17 mouse cellular contexts compared by ENCODE assay signal in genomic region chr10:84711940-84712339, GRCm38 (mm10). TPM values are rescaled to one million over a fixed set of nuclear protein-coding genes. Genes with fewer than 3 reads are reported as not detected.
DNase-seq lines count a peak whose midpoint lies in the region; ATAC-seq and TF ChIP-seq lines count a peak whose summit lies in the region.
"Had no signal": no experiment of that assay in that cellular context is flagged by ENCODE, and none has a peak within 500 bp of the region (broad histone marks: within the 10 kb centered on the region; RNA-seq: fewer than 3 reads in every experiment).

No protein-coding gene starts in this region.

- H3K9me3 ChIP-seq in heart, embryonic 13.5 days, result no peaks in the 10 kb centered on the region
- no peaks in the 10 kb centered on the region for H3K9me3 ChIP-seq in lung, embryonic 14.5 days (ENCODE audit: low read depth, low read length)
- H3K9me3 ChIP-seq in hindbrain, postnatal 0 days (ENCODE audit: low read length), result no peaks in the 10 kb centered on the region
- H3K9me3 ChIP-seq in neural tube, embryonic 13.5 days, result no peaks in the 10 kb centered on the region
- H3K9me3 ChIP-seq: G1E; heart, embryonic 12.5 days had no signal

- 52% methylated on average over 5 of the region's 5 CpGs for WGBS in heart, embryonic 13.5 days
- 58% methylated on average over 5 of the region's 5 CpGs for WGBS in lung, embryonic 14.5 days
- WGBS in hindbrain, postnatal 0 days, result 34% methylated on average over 5 of the region's 5 CpGs
- WGBS in neural tube, embryonic 13.5 days, result 33% methylated on average over 5 of the region's 5 CpGs

- no peak overlapping the region for H3K4me2 ChIP-seq in heart, embryonic 13.5 days
- no peak overlapping the region for H3K4me2 ChIP-seq in lung, embryonic 14.5 days
- 0 out of 2 replicates have a peak overlapping the region, but pooled peaks have one; percentile 0 for H3K4me2 ChIP-seq in hindbrain, postnatal 0 days (ENCODE audit: low read depth, low read length)
- H3K4me2 ChIP-seq in neural tube, embryonic 13.5 days, result peak overlapping the region; percentile 18; the same call in 1 of the 2 replicates
- H3K4me2 ChIP-seq: heart, embryonic 12.5 days had no signal

- TF ChIP-seq CTCF in lung, embryonic 14.5 days (IDR thresholded peaks at IDR 0.05; ENCODE audit: low read depth), result peak; percentile 36; the same call in 1 of the 2 replicates
- peak; percentile 61 for TF ChIP-seq CTCF in hindbrain, postnatal 0 days (IDR thresholded peaks at IDR 0.05; ENCODE audit: low read depth)

- H3K4me3 ChIP-seq in heart, embryonic 13.5 days, result no peak overlapping the region
- H3K4me3 ChIP-seq in lung, embryonic 14.5 days (ENCODE audit: low read depth, low read length), result no peak overlapping the region
- H3K4me3 ChIP-seq in hindbrain, postnatal 0 days (ENCODE audit: low read length), result no peak overlapping the region
- no peak overlapping the region for H3K4me3 ChIP-seq in neural tube, embryonic 13.5 days
- H3K4me3 ChIP-seq: gastrocnemius, adult 2 months; heart, embryonic 12.5 days had no signal

- H3K36me3 ChIP-seq in heart, embryonic 13.5 days, result peaks cover 38% of the 10 kb centered on the region
- H3K36me3 ChIP-seq in lung, embryonic 14.5 days (ENCODE audit: insufficient read depth), result peaks cover 20% of the 10 kb centered on the region
- H3K36me3 ChIP-seq in hindbrain, postnatal 0 days (ENCODE audit: insufficient read depth, low read length), result peaks cover 8% of the 10 kb centered on the region; the same call in 1 of the 2 replicates
- peaks cover 18% of the 10 kb centered on the region for H3K36me3 ChIP-seq in neural tube, embryonic 13.5 days

- DNase-seq in heart, adult 8-10 months (ENCODE audit: low spot score), result no peak
- peak; percentile 28 for DNase-seq in lung, embryonic 14.5 days
- no peak for DNase-seq in lung, postnatal 10 days
- DNase-seq in hindbrain, postnatal 0 days (ENCODE audit: low spot score), result peak; percentile 57
- DNase-seq in thymus, adult 18-20 months, result no peak
- no peak for DNase-seq in urinary bladder, postnatal 14 days (ENCODE audit: low spot score)
- DNase-seq: cerebellum, adult 2 months; gastrocnemius, adult 2 months; layer of hippocampus, adult 9-11 months; thymus, postnatal 4 days had no signal

- H3K27ac ChIP-seq in heart, embryonic 13.5 days (replicated peaks), result peak overlapping the region; percentile 50; the same call in 1 of the 2 replicates
- peak overlapping the region; percentile 12; the same call in 1 of the 2 replicates for H3K27ac ChIP-seq in lung, embryonic 14.5 days (ENCODE audit: low read depth)
- peak overlapping the region; percentile 64 for H3K27ac ChIP-seq in hindbrain, postnatal 0 days
- H3K27ac ChIP-seq in neural tube, embryonic 13.5 days (replicated peaks), result peak overlapping the region; percentile 72
- H3K27ac ChIP-seq: gastrocnemius, adult 2 months; liver, embryonic 14.5 days had no signal

- H3K9ac ChIP-seq in heart, embryonic 13.5 days, result no peak overlapping the region
- no peak overlapping the region for H3K9ac ChIP-seq in lung, embryonic 14.5 days
- no peak overlapping the region for H3K9ac ChIP-seq in hindbrain, postnatal 0 days (replicated peaks; ENCODE audit: low read length)
- H3K9ac ChIP-seq in neural tube, embryonic 13.5 days, result 0 out of 2 replicates have a peak overlapping the region, but pooled peaks have one; percentile 3
- H3K9ac ChIP-seq: heart, embryonic 12.5 days; liver, embryonic 14.5 days had no signal

- peaks cover 37% of the 10 kb centered on the region for H3K4me1 ChIP-seq in heart, embryonic 13.5 days
- no peaks in the 10 kb centered on the region for H3K4me1 ChIP-seq in lung, embryonic 14.5 days (ENCODE audit: insufficient read depth)
- peaks cover 12% of the 10 kb centered on the region for H3K4me1 ChIP-seq in hindbrain, postnatal 0 days (ENCODE audit: insufficient read depth, low read length)
- H3K4me1 ChIP-seq in neural tube, embryonic 13.5 days (replicated peaks), result peaks cover 76% of the 10 kb centered on the region

- no peak for ATAC-seq in heart, embryonic 13.5 days (ENCODE audit: extremely low read depth, insufficient number of reproducible peaks, low FRiP score, low TSS enrichment)
- ATAC-seq in lung, embryonic 14.5 days (ENCODE audit: insufficient read depth), result no peak
- no peak for ATAC-seq in hindbrain, postnatal 0 days
- no peak for ATAC-seq in neural tube, embryonic 13.5 days (ENCODE audit: low read depth)

- no peaks in the 10 kb centered on the region for H3K27me3 ChIP-seq in heart, embryonic 13.5 days (replicated peaks)
- H3K27me3 ChIP-seq in lung, embryonic 14.5 days (ENCODE audit: insufficient read depth, low read length), result no peaks in the 10 kb centered on the region
- H3K27me3 ChIP-seq in hindbrain, postnatal 0 days (ENCODE audit: insufficient read depth, low read length), result no peaks in the 10 kb centered on the region
- no peaks in the 10 kb centered on the region for H3K27me3 ChIP-seq in neural tube, embryonic 13.5 days
- H3K27me3 ChIP-seq: heart, embryonic 12.5 days had no signal

RNA-seq across cellular contexts. Expression of gene Rfx4, which starts 43.9 kb away (rescaled TPM):
- polyA plus RNA-seq in heart, embryonic 13.5 days (2015; fragmentation: Nextera tagmentation; extraction: Ambion mirVana), result not detected in 2 replicates
- not detected for total RNA-seq in heart, adult 8-10 months (2022)
- polyA plus RNA-seq in lung, embryonic 14.5 days (2014; fragmentation: Nextera tagmentation; extraction: Ambion mirVana), result not detected in 2 replicates
- total RNA-seq in hindbrain, postnatal 0 days (2014; rRNA removed), result 16.7 and 21.5 TPM in 2 replicates
- 16.1 and 17.1 TPM in 2 replicates for polyA plus RNA-seq in hindbrain, postnatal 0 days (2015; fragmentation: Nextera tagmentation; extraction: Ambion mirVana)
- polyA plus RNA-seq in neural tube, embryonic 13.5 days (2015; fragmentation: Nextera tagmentation; extraction: Ambion mirVana), result 21.8 and 22.7 TPM in 2 replicates
- total RNA-seq: G1E; gastrocnemius, adult 2 months had no signal
- polyA plus RNA-seq: C2C12; G1E; liver, embryonic 14.5 days; stomach, embryonic 14.5 days had no signal

Comparison
In these comparisons a context has a peak if more than half of its experiments do, and no peak if none do; other contexts are left out.
1. DNase-seq: peak in lung, embryonic 14.5 days (single experiment) and hindbrain, postnatal 0 days (single experiment); none in heart, adult 8-10 months (single experiment), lung, postnatal 10 days (single experiment), thymus, adult 18-20 months (0 of 2) and urinary bladder, postnatal 14 days (single experiment).
2. H3K27ac ChIP-seq: peak in every context shown above with its lines; median percentile 72 in neural tube, embryonic 13.5 days; 64 in hindbrain, postnatal 0 days; 50 in heart, embryonic 13.5 days; 12 in lung, embryonic 14.5 days.
3. H3K4me2 ChIP-seq: peak in hindbrain, postnatal 0 days (single experiment) and neural tube, embryonic 13.5 days (single experiment); none in heart, embryonic 13.5 days (single experiment) and lung, embryonic 14.5 days (single experiment).
4. RNA of gene Rfx4, which starts 43.9 kb away (polyA plus RNA-seq): 21.8 to 22.7 TPM in neural tube, embryonic 13.5 days and 16.1 to 17.1 TPM in hindbrain, postnatal 0 days; not detected in heart, embryonic 13.5 days and not detected in lung, embryonic 14.5 days; every median in the first group is over 10 times any median in the second.